Mouse (Mus musculus): ENCODE data around the gene Wasf1. TPM values are rescaled to one million over a fixed set of nuclear protein-coding genes. Genes with fewer than 3 reads are reported as not detected.

Wasf1 gene
- polyA plus RNA-seq, 1 experiment from 2014 or later: not detected

GRCm38 (mm10) chr10:40970601-40971245, 87.4 kb downstream of the Wasf1 start:
- WGBS (ENCODE audit: missing documents): 92% methylated on average over 12 of the region's 12 CpGs
- Histone ChIP-seq H3K4me3 (ENCODE audit: inconsistent target) (no peak overlapping the region), H3K36me3 (ENCODE audit: inconsistent target) (no peaks in the 10 kb centered on the region), H3K79me2 (ENCODE audit: inconsistent target) (no peaks in the 10 kb centered on the region), H3K27ac (no peak overlapping the region)

GRCm38 (mm10) chr10:40971256-40971655, 88.0 kb downstream of the Wasf1 start:
- no peaks in the 10 kb centered on the region for H3K36me3 ChIP-seq (ENCODE audit: inconsistent target)
- H3K4me3 ChIP-seq (ENCODE audit: inconsistent target): no peak overlapping the region
- no peaks in the 10 kb centered on the region for H3K79me2 ChIP-seq (ENCODE audit: inconsistent target)
- H3K27ac ChIP-seq: no peak overlapping the region
- WGBS (ENCODE audit: missing documents): 93% methylated on average over 5 of the region's 5 CpGs

GRCm38 (mm10) chr10:40983761-40984160, 100.5 kb downstream of the Wasf1 start:
- H3K36me3 ChIP-seq (ENCODE audit: inconsistent target): no peaks in the 10 kb centered on the region
- H3K4me3 ChIP-seq (ENCODE audit: inconsistent target): no peak overlapping the region
- H3K27ac ChIP-seq: no peak overlapping the region
- H3K79me2 ChIP-seq (ENCODE audit: inconsistent target): no peaks in the 10 kb centered on the region

GRCm38 (mm10) chr10:40984600-40984999, 101.3 kb downstream of the Wasf1 start:
- no peaks in the 10 kb centered on the region for H3K36me3 ChIP-seq (ENCODE audit: inconsistent target)
- H3K27ac ChIP-seq: no peak overlapping the region
- H3K79me2 ChIP-seq (ENCODE audit: inconsistent target): no peaks in the 10 kb centered on the region
- WGBS (ENCODE audit: missing documents): 93% methylated on average over 3 of the region's 3 CpGs
- no peak overlapping the region for H3K4me3 ChIP-seq (ENCODE audit: inconsistent target)

GRCm38 (mm10) chr10:40985350-40985749, 102.1 kb downstream of the Wasf1 start:
- 25% methylated on average over 7 of the region's 13 CpGs for WGBS (ENCODE audit: missing documents)
- no peaks in the 10 kb centered on the region for H3K79me2 ChIP-seq (ENCODE audit: inconsistent target)
- H3K4me3 ChIP-seq (ENCODE audit: inconsistent target): no peak overlapping the region
- no peak overlapping the region for H3K27ac ChIP-seq
- H3K36me3 ChIP-seq (ENCODE audit: inconsistent target): no peaks in the 10 kb centered on the region

Other genes with a start within 250 kb of the Wasf1 start
- gene Mettl24, start 200.2 kb upstream of the Wasf1 start, polyA plus RNA-seq (2018): not detected in 3 replicates
- 15.2 to 17.8 TPM (median 16.7 TPM) in 3 replicates for gene Cdc40, start 164 bp upstream of the Wasf1 start, polyA plus RNA-seq (2018)
- gene Gpr6, start 188.8 kb downstream of the Wasf1 start, polyA plus RNA-seq (2018): not detected in 3 replicates